Mouse (Mus musculus) lung, postnatal 0 days (tissue): ENCODE measurements around the gene Il1rap. TPM values are rescaled to one million over a fixed set of nuclear protein-coding genes. Genes with fewer than 3 reads are reported as not detected.

Source experiments
- ATAC-seq: fragments of 200-750 bp; cut with Nextera tagmentation; 2 replicates; pipeline ENCODE4 v1.8.0; 2017; ENCODE audit warnings: moderate library complexity
- DNase-seq: peaks from one replicate; pipeline ENCODE4 v3.0.0-alpha.2; 2016; ENCODE audit warnings: low spot score
- H3K27ac ChIP-seq: fragments of 300-500 bp; sonication (generic); 2 replicates; pipeline ENCODE4 v1.5.1; 2014; ENCODE audit warnings: antibody characterized with exemption, mild to moderate bottlenecking, low read length, mixed read lengths
- H3K27me3 ChIP-seq: fragments of 300-500 bp; sonication (generic); replicated peaks from 2 replicates; pipeline ENCODE4 v1.6.1; 2014; ENCODE audit warnings: low read length, mixed read lengths; ENCODE audit not compliant: insufficient read depth
- H3K36me3 ChIP-seq: fragments of 300-500 bp; sonication (generic); 2 replicates; pipeline ENCODE4 v1.6.1; 2014; ENCODE audit warnings: low read length, mixed read lengths; ENCODE audit not compliant: insufficient read depth
- H3K4me1 ChIP-seq: fragments of 300-500 bp; sonication (generic); 2 replicates; pipeline ENCODE4 v1.6.1; 2014; ENCODE audit warnings: antibody characterized with exemption, low read depth, low read length, mixed read lengths; ENCODE audit not compliant: insufficient read depth
- H3K4me2 ChIP-seq: fragments of 300-500 bp; sonication (generic); replicated peaks from 2 replicates; pipeline ENCODE4 v1.6.1; 2014; ENCODE audit warnings: low read depth, mild to moderate bottlenecking, low read length, moderate library complexity, mixed read lengths
- H3K4me3 ChIP-seq: fragments of 300-500 bp; sonication (generic); 2 replicates; pipeline ENCODE4 v1.5.1; 2014; ENCODE audit warnings: low read depth, low read length
- H3K9ac ChIP-seq: fragments of 300-500 bp; sonication (generic); replicated peaks from 2 replicates; pipeline ENCODE4 v1.6.1; 2014; ENCODE audit warnings: low read depth, mild to moderate bottlenecking
- H3K9me3 ChIP-seq: fragments of 300-500 bp; sonication (generic); 2 replicates; pipeline ENCODE4 v1.6.1; 2016; ENCODE audit warnings: low read length, mixed read lengths
- CTCF ChIP-seq: IDR thresholded peaks from 2 replicates; pipeline ENCODE4 v1.5.1; 2016; ENCODE audit warnings: antibody characterized with exemption, mild to moderate bottlenecking
- EP300 ChIP-seq: IDR thresholded peaks from 2 replicates; pipeline ENCODE4 v1.6.1; 2016; ENCODE audit warnings: antibody characterized with exemption, mild to moderate bottlenecking, control low read depth
- WGBS: fragments of 180-500 bp; shearing (Covaris S2); extraction: QIAGEN DNeasy Blood & Tissue Kit; methylation state at CpG from one replicate; pipeline ENCODE4 v1.1.7; 2014; 5-methylcytosine and 5-hydroxymethylcytosine counted together
- polyA plus RNA-seq: library from polyadenylated mRNA; unstranded; fragments of >200 nt; fragmentation: Nextera tagmentation; extraction: Ambion mirVana; gene quantifications from 2 replicates; pipeline ENCODE4 v1.2.1, GENCODE M21; 2015

Il1rap gene
- polyA plus RNA-seq, 1 experiment from 2014 or later: 7.4 TPM

- no peak for DNase-seq
- Histone ChIP-seq H3K36me3 (no peaks in the 10 kb centered on the region), H3K27me3 (no peaks in the 10 kb centered on the region), H3K4me2 (no peak overlapping the region), H3K9ac (no peak overlapping the region), H3K4me1 (no peaks in the 10 kb centered on the region), H3K4me3 (no peak overlapping the region), H3K9me3 (no peaks in the 10 kb centered on the region), H3K27ac (no peak overlapping the region)
- TF ChIP-seq EP300: no peak
- ATAC-seq: no peak
- 38% methylated on average over 2 of the region's 2 CpGs for WGBS
Measured at GRCm38 (mm10) chr16:26634800-26635199, 53.3 kb downstream of the Il1rap start.

- DNase-seq: no peak
- 74% methylated on average over 6 of the region's 6 CpGs for WGBS
- no peaks in the 10 kb centered on the region for H3K4me1 ChIP-seq
- H3K4me3 ChIP-seq: no peak overlapping the region
- H3K4me2 ChIP-seq: no peak overlapping the region
- H3K9me3 ChIP-seq: no peaks in the 10 kb centered on the region
- TF ChIP-seq CTCF: no peak
- TF ChIP-seq EP300: no peak
- no peaks in the 10 kb centered on the region for H3K36me3 ChIP-seq
- no peak overlapping the region for H3K27ac ChIP-seq
- no peak overlapping the region for H3K9ac ChIP-seq
- H3K27me3 ChIP-seq: no peaks in the 10 kb centered on the region
- no peak for ATAC-seq
Measured at GRCm38 (mm10) chr16:26643077-26643476, 61.6 kb downstream of the Il1rap start.

GRCm38 (mm10) chr16:26646066-26646465 lies 64.6 kb downstream of the Il1rap start:
- H3K4me3 ChIP-seq: no peak overlapping the region
- DNase-seq (no peak), ATAC-seq (no peak)
- H3K27me3 ChIP-seq: no peaks in the 10 kb centered on the region
- no peak for TF ChIP-seq EP300
- no peak for TF ChIP-seq CTCF
- H3K4me2 ChIP-seq: no peak overlapping the region
- H3K9ac ChIP-seq: no peak overlapping the region
- WGBS: 47% methylated on average over 2 of the region's 2 CpGs
- no peaks in the 10 kb centered on the region for H3K9me3 ChIP-seq
- H3K4me1 ChIP-seq: no peaks in the 10 kb centered on the region
- H3K36me3 ChIP-seq: no peaks in the 10 kb centered on the region
- H3K27ac ChIP-seq: no peak overlapping the region

GRCm38 (mm10) chr16:26647036-26647435 lies 65.5 kb downstream of the Il1rap start:
- WGBS: 68% methylated on average over 1 of the region's 1 CpGs
- Histone ChIP-seq H3K36me3 (no peaks in the 10 kb centered on the region), H3K27me3 (no peaks in the 10 kb centered on the region), H3K4me1 (no peaks in the 10 kb centered on the region), H3K4me2 (no peak overlapping the region), H3K9me3 (no peaks in the 10 kb centered on the region), H3K9ac (no peak overlapping the region), H3K27ac (no peak overlapping the region), H3K4me3 (no peak overlapping the region)
- no peak for DNase-seq
- TF ChIP-seq CTCF (no peak), EP300 (no peak)
- no peak for ATAC-seq

GRCm38 (mm10) chr16:26662722-26663436 lies 81.4 kb downstream of the Il1rap start:
- TF ChIP-seq CTCF (no peak), EP300 (no peak)
- no peaks in the 10 kb centered on the region for H3K27me3 ChIP-seq
- DNase-seq (no peak), ATAC-seq (no peak)
- H3K27ac ChIP-seq: no peak overlapping the region
- 70% methylated on average over 7 of the region's 7 CpGs for WGBS
- H3K9ac ChIP-seq: no peak overlapping the region
- H3K4me2 ChIP-seq: no peak overlapping the region
- no peaks in the 10 kb centered on the region for H3K9me3 ChIP-seq
- no peaks in the 10 kb centered on the region for H3K36me3 ChIP-seq
- no peak overlapping the region for H3K4me3 ChIP-seq
- H3K4me1 ChIP-seq: no peaks in the 10 kb centered on the region

GRCm38 (mm10) chr16:26666401-26666800 lies 84.9 kb downstream of the Il1rap start:
- Histone ChIP-seq H3K4me2 (no peak overlapping the region), H3K27me3 (no peaks in the 10 kb centered on the region), H3K9me3 (no peaks in the 10 kb centered on the region), H3K27ac (no peak overlapping the region), H3K36me3 (no peaks in the 10 kb centered on the region), H3K4me1 (no peaks in the 10 kb centered on the region), H3K9ac (no peak overlapping the region), H3K4me3 (no peak overlapping the region)
- 72% methylated on average over 2 of the region's 2 CpGs for WGBS
- no peak for DNase-seq
- TF ChIP-seq CTCF (no peak), EP300 (no peak)
- no peak for ATAC-seq
